Mouse (Mus musculus) ES-E14 (cell line): Measurements from ENCODE around the gene Armc10. TPM values are rescaled to one million over a fixed set of nuclear protein-coding genes. Genes with fewer than 3 reads are reported as not detected.
A peak's percentile ranks its signal among the peaks of the same experiment; 100 is the strongest.
"Not testable (repeated sequence)": the region's sequence is repeated elsewhere in the genome, so short reads cannot be mapped to it uniquely, and the experiment has no call there.

ENCODE experiments used
- DNase-seq: peaks from one replicate; pipeline ENCODE4 v3.0.0-alpha.2; 2013; ENCODE audit warnings: low read depth, low spot score
- H3K27ac ChIP-seq: 2 replicates; pipeline ENCODE4 v1.5.1; 2012; ENCODE audit warnings: low read depth, mild to moderate bottlenecking, low read length, moderate library complexity, mixed read lengths; ENCODE audit not compliant: poor library complexity, insufficient read depth, severe bottlenecking
- H3K36me3 ChIP-seq: 2 replicates; pipeline ENCODE4 v1.6.1; 2012; ENCODE audit warnings: mild to moderate bottlenecking, low read length, moderate library complexity, mixed read lengths; ENCODE audit not compliant: control insufficient read depth, poor library complexity, insufficient read depth, severe bottlenecking
- H3K4me1 ChIP-seq, 2 experiments: fragments of 150-350 bp in 1 of 2; sonication (generic) in 1 of 2; 2 replicates each; pipeline ENCODE4 v1.6.1; 2012; ENCODE audit warnings: low read length in 2 of 2, mild to moderate bottlenecking in 1 of 2, mixed read lengths in 1 of 2; ENCODE audit not compliant: control insufficient read depth in 2 of 2, insufficient read depth in 2 of 2, poor library complexity in 1 of 2
- H3K4me3 ChIP-seq, 2 experiments: fragments of 150-350 bp in 1 of 2; sonication (generic) in 1 of 2; 2 replicates each; pipeline ENCODE4 v1.5.1; 2012; ENCODE audit warnings: low read length in 2 of 2, low read depth in 1 of 2, mild to moderate bottlenecking in 1 of 2, mixed read lengths in 1 of 2; ENCODE audit not compliant: insufficient read depth in 1 of 2, poor library complexity in 1 of 2, severe bottlenecking in 1 of 2
- H3K9ac ChIP-seq: 2 replicates; pipeline ENCODE4 v1.6.1; 2012; ENCODE audit warnings: low read depth, mild to moderate bottlenecking, low read length, mixed read lengths; ENCODE audit not compliant: poor library complexity, insufficient read depth, severe bottlenecking
- H3K9me3 ChIP-seq: fragments of 150-350 bp; sonication (generic); 2 replicates; pipeline ENCODE4 v1.6.1; 2012; ENCODE audit warnings: low read depth, mild to moderate bottlenecking, low read length; ENCODE audit not compliant: control insufficient read depth, insufficient read depth
- CHD2 ChIP-seq: IDR thresholded peaks from 2 replicates; pipeline ENCODE4 v1.6.1; 2014; ENCODE audit warnings: mild to moderate bottlenecking, low read depth, low read length, inconsistent platforms
- HCFC1 ChIP-seq: IDR thresholded peaks from 2 replicates; pipeline ENCODE4 v1.6.1; 2012; ENCODE audit warnings: low read length, inconsistent platforms, borderline replicate concordance; ENCODE audit not compliant: insufficient read depth
- MAFK ChIP-seq: IDR thresholded peaks from 2 replicates; pipeline ENCODE4 v1.6.1; 2014; ENCODE audit warnings: mild to moderate bottlenecking, low read depth, low read length, inconsistent platforms; ENCODE audit not compliant: insufficient read depth
- ZC3H11A ChIP-seq: IDR thresholded peaks from 2 replicates; pipeline ENCODE4 v1.6.1; 2012; ENCODE audit warnings: low read depth, mild to moderate bottlenecking, inconsistent platforms, low read length, borderline replicate concordance
- ZNF384 ChIP-seq: IDR thresholded peaks from 2 replicates; pipeline ENCODE4 v1.6.1; 2012; ENCODE audit warnings: low read depth, low read length, inconsistent platforms
- in situ Hi-C, 2 experiments: fragments of 600-800 bp; cut with MboI; formaldehyde crosslinking; loops; one replicate each; pipeline ENCODE4 v1.15.1; 2025; ENCODE audit warnings: low sequenced_read_pairs in 2 of 2, inconsistent platforms in 1 of 2; ENCODE audit not compliant: unreplicated experiment in 2 of 2
- total RNA-seq: library from RNA; depleted of rRNA; stranded (reverse); fragments of 300-350 nt; gene quantifications from 2 replicates; pipeline ENCODE4 v1.2.3, GENCODE M21; 2012; rRNA removed

Gene Armc10
- 73.6 and 86.4 TPM in 2 replicates for total RNA-seq

- DNase-seq, result peak; percentile 91
- H3K27ac ChIP-seq, result peak within 1 kb of the TSS; percentile 57
- H3K36me3 ChIP-seq, result peaks cover 20% of the 10 kb centered on the region
- H3K4me3 ChIP-seq, result peak within 1 kb of the TSS; percentile 85 to 96
- no peaks in the 10 kb centered on the region for H3K9me3 ChIP-seq
- H3K9ac ChIP-seq, result peak within 1 kb of the TSS; percentile 80
- 0 out of 2 replicates have a peak, but pooled peaks have one; percentile 57 for TF ChIP-seq CHD2
- TF ChIP-seq MAFK, result no peak
- H3K4me1 ChIP-seq, result peaks cover 0 to 7% of the 10 kb centered on the region in 2 experiments; a peak in 2 of 4 replicates
- in situ Hi-C loops, result no loop called here
Observed at GRCm38 (mm10) chr5:21645439-21646132, at the start of gene Armc10, which contains the start of gene Fbxl13. Gene Armc10 (plus strand): TSS chr5:21645813. Gene Fbxl13 (minus strand): TSS chr5:21645634.

DNA sequence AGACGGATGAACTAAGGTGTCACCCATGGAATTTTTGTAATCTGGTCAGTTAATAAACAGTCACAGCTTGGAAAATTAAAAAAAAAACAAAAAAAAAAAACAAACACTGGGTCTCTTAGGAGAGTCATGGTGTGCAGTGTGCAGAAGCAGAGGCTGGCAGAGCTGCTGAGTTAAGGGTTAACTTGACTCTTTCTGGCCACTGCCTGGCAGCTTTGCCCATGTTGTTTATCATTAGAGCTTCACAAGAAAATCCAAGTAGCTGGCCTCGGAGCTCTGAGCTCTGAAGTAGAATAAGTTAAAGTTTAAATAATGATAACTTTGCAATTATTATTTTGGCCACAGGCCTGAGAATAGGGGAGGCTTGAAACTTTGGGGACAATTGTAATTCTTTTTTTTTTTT is 46.1 kb upstream of the Armc10 start:
- H3K9me3 ChIP-seq, H3K36me3 ChIP-seq, in situ Hi-C loops, H3K4me3 ChIP-seq, H3K9ac ChIP-seq, H3K27ac ChIP-seq, H3K4me1 ChIP-seq, DNase-seq: not testable (repeated sequence)

- TF ChIP-seq ZNF384, result no peak
- TF ChIP-seq MAFK, result no peak
- TF ChIP-seq CHD2, result no peak
- TF ChIP-seq ZC3H11A, result no peak
- no peak for TF ChIP-seq HCFC1
- DNase-seq, result no peak
- H3K9ac ChIP-seq, result no peak overlapping the region
- H3K4me3 ChIP-seq, result no peak overlapping the region
- no peaks in the 10 kb centered on the region for H3K9me3 ChIP-seq
- in situ Hi-C loops, result no loop called here
- H3K4me1 ChIP-seq, result no peaks in the 10 kb centered on the region
- no peaks in the 10 kb centered on the region for H3K36me3 ChIP-seq
- H3K27ac ChIP-seq, result no peak overlapping the region
Observed at GRCm38 (mm10) chr5:21599961-21600360, 45.7 kb upstream of the Armc10 start.

- DNase-seq, result no peak
- Histone ChIP-seq H3K9me3 (no peaks in the 10 kb centered on the region), H3K4me3 (no peak overlapping the region), H3K27ac (no peak overlapping the region), H3K36me3 (no peaks in the 10 kb centered on the region), H3K9ac (no peak overlapping the region), H3K4me1 (no peaks in the 10 kb centered on the region)
- in situ Hi-C loops, result no loop called here
- TF ChIP-seq ZNF384 (no peak), CHD2 (no peak), HCFC1 (no peak), ZC3H11A (no peak), MAFK (no peak)
Observed at GRCm38 (mm10) chr5:21605936-21606335, 39.7 kb upstream of the Armc10 start.
